Mouse (Mus musculus) E14TG2a.4 (cell line): ENCODE results near the gene Ap3b2.
"Not testable (repeated sequence)": the region's sequence is repeated elsewhere in the genome, so short reads cannot be mapped to it uniquely, and the experiment has no call there.

Experiments
- H3K27me3 ChIP-seq: 2 replicates; pipeline ENCODE4 v1.6.1; 2014; ENCODE audit warnings: low read length, control low read depth; ENCODE audit not compliant: insufficient read depth
- H3K36me3 ChIP-seq: 2 replicates; pipeline ENCODE4 v1.6.1; 2014; ENCODE audit warnings: low read length, control low read depth; ENCODE audit not compliant: insufficient read depth
- H3K4me1 ChIP-seq: replicated peaks from 2 replicates; pipeline ENCODE4 v1.6.1; 2014; ENCODE audit warnings: low read depth, low read length, control low read depth
- H3K4me3 ChIP-seq: replicated peaks from 2 replicates; pipeline ENCODE4 v1.5.1; 2014; ENCODE audit warnings: mild to moderate bottlenecking, low read length
- H3K9me3 ChIP-seq: 2 replicates; pipeline ENCODE4 v1.6.1; 2014; ENCODE audit warnings: low read length, control low read depth
- CTCF ChIP-seq: conservative IDR thresholded peaks from 2 replicates; pipeline ENCODE4 v1.5.1; 2014; ENCODE audit warnings: low read length
- NANOG ChIP-seq: IDR thresholded peaks from 2 replicates; pipeline ENCODE4 v1.6.1; 2014; ENCODE audit warnings: borderline replicate concordance, low read length, mixed read lengths
- POU5F1 ChIP-seq: IDR thresholded peaks from 2 replicates; pipeline ENCODE4 v1.6.1; 2014; ENCODE audit warnings: low read length, borderline replicate concordance

Ap3b2 gene

GRCm38 (mm10) chr7:81492628-81493027 lies 1.1 kb downstream of the Ap3b2 start:
- H3K4me1 ChIP-seq, result peaks cover 81% of the 10 kb centered on the region
- peak overlapping the region; percentile 87; the same call in 1 of the 2 replicates for H3K4me3 ChIP-seq
- no peak for TF ChIP-seq POU5F1
- TF ChIP-seq CTCF, result no peak
- no peak for TF ChIP-seq NANOG
- H3K9me3 ChIP-seq, result no peaks in the 10 kb centered on the region
- peaks cover 32% of the 10 kb centered on the region for H3K27me3 ChIP-seq
- H3K36me3 ChIP-seq, result no peaks in the 10 kb centered on the region

DNA sequence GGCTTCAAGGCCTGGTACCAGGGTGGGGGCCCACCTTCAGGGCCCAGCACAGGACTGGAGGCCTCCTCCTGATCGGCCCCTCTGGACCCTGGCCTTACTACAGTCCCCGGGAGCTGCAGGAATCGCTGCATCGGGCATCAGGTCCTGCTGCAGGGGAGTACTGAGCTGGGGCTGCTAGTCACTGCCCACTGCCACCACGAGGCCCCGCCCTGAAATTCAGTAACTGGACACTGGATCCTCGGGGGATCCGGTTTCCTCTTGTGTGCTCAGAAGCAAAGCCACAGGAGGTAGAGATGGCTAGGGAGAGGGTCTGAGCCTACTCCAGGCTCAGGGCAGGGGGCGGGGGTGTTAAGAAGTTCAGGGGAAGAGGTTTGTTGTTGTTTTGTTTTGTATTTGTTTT lies 4.1 kb downstream of the Ap3b2 start:
- no peak for TF ChIP-seq POU5F1
- no peak for TF ChIP-seq NANOG
- TF ChIP-seq CTCF, result no peak
- Histone ChIP-seq H3K36me3 (no peaks in the 10 kb centered on the region), H3K4me1 (peaks cover 70% of the 10 kb centered on the region), H3K27me3 (peaks cover 17% of the 10 kb centered on the region), H3K9me3 (no peaks in the 10 kb centered on the region), H3K4me3 (peak overlapping the region; percentile 53)

- peaks cover 87% of the 10 kb centered on the region for H3K4me1 ChIP-seq
- no peaks in the 10 kb centered on the region for H3K9me3 ChIP-seq
- H3K27me3 ChIP-seq, result peaks cover 22% of the 10 kb centered on the region
- no peaks in the 10 kb centered on the region; the same call in 1 of the 2 replicates for H3K36me3 ChIP-seq
- no peak overlapping the region for H3K4me3 ChIP-seq
- no peak for TF ChIP-seq CTCF
- peak; percentile 64; the same call in 1 of the 2 replicates for TF ChIP-seq POU5F1
- TF ChIP-seq NANOG, result peak; percentile 96
Measured at GRCm38 (mm10) chr7:81480800-81481199, 12.9 kb downstream of the Ap3b2 start.

DNA sequence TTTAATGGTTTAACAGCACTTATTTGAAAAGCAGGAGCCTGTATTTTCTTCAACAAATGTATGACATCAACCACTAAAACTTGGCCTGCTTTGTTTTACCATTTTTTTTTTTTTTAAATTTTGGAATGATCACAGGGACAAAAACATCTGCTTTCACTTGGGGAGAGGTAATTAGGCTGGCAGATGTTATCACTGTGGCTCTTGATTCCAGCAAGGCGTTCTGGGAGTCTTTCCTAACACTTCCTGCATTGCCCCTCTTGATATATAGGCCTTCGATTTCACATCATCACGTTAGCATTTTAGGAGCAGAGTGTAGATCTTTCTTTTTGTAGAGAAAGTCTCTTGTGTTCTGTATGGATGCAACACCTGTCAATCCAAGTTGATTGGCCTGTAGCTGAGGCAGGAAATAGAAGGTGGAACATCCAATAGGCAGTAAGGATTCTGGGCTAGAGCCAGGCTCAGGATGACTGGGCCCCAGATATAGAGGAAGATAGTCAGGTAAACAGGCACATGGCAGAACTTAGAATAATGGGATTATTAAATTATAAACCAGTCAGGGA lies 14.1 kb downstream of the Ap3b2 start:
- peak overlapping the region; percentile 49; the same call in 1 of the 2 replicates for H3K4me3 ChIP-seq
- peaks cover 78% of the 10 kb centered on the region for H3K4me1 ChIP-seq
- no peak for TF ChIP-seq CTCF
- no peak for TF ChIP-seq POU5F1
- no peak for TF ChIP-seq NANOG
- H3K36me3 ChIP-seq, result no peaks in the 10 kb centered on the region; the same call in 1 of the 2 replicates
- no peaks in the 10 kb centered on the region for H3K9me3 ChIP-seq
- peaks cover 25% of the 10 kb centered on the region for H3K27me3 ChIP-seq

DNA sequence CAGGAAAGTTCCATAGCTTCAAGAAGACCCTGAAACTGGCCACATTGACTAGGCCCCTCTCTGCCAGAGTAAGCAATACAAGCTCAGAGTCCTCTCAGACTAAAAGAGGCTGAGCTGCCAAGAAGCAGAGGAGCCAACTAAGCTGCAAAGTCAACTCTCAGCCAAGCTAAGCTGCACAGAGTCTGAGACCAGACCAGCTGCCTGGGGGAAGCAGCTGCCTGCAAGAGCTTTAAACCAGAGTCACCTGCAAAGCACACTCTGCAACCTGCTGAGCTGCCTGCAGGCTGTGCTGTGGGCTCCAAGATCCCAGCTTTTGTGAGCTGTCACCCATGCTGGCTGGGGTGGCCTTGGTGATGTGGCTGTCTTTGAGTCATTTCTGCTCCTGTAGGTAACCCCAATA lies 15.5 kb downstream of the Ap3b2 start:
- not testable (repeated sequence) for H3K4me3 ChIP-seq, H3K9me3 ChIP-seq, H3K36me3 ChIP-seq
- Histone ChIP-seq H3K27me3 (peaks cover 25% of the 10 kb centered on the region), H3K4me1 (peaks cover 64% of the 10 kb centered on the region)

DNA sequence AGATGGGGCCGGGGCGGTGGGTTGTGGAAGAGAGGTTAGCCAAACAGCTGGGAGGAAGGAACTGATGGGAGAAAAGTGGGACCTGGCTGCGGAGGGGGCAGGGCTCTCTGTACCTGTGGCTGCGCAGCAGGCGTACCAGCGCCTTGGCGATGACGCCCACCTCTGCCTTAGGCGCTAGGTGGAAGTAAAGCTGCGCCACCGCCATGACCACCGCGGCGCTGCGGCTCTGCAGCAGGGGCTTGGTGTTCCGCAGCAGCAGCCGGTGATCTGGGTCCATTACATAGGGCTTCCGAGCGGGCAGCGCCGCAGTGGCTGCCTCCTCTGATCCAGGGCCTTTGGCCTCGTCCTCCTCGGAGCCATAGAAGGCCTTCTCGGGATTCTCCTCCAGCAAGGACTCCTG lies 16.9 kb downstream of the Ap3b2 start:
- H3K27me3 ChIP-seq, result peaks cover 27% of the 10 kb centered on the region
- peaks cover 54% of the 10 kb centered on the region for H3K4me1 ChIP-seq
- H3K9me3 ChIP-seq, result no peaks in the 10 kb centered on the region
- no peaks in the 10 kb centered on the region for H3K36me3 ChIP-seq
- H3K4me3 ChIP-seq, result peak overlapping the region; percentile 68
- TF ChIP-seq CTCF (no peak), NANOG (no peak), POU5F1 (no peak)

DNA sequence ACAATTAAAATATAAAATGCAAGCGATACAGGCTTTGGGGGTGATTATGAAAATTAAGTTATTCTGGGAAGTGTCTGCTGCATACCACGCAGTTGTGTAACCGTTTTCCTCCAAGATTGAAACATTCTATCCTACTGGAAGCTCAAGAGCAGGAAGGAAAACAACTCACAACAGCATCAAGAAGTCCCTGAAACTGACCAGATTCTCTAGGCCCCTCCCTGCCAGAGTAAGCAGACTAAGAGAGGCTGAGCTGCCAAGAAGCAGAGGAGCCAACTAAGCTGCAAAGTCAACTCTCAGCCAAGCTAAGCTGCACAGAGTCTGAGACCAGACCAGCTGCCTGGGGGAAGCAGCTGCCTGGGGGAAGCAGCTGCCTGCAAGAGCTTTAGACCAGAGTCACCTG lies 18.5 kb downstream of the Ap3b2 start:
- Histone ChIP-seq H3K4me3 (no peak overlapping the region), H3K36me3 (no peaks in the 10 kb centered on the region), H3K9me3 (no peaks in the 10 kb centered on the region), H3K4me1 (peaks cover 42% of the 10 kb centered on the region), H3K27me3 (peaks cover 27% of the 10 kb centered on the region)
- no peak for TF ChIP-seq NANOG
- TF ChIP-seq POU5F1, result no peak
- TF ChIP-seq CTCF, result no peak

DNA sequence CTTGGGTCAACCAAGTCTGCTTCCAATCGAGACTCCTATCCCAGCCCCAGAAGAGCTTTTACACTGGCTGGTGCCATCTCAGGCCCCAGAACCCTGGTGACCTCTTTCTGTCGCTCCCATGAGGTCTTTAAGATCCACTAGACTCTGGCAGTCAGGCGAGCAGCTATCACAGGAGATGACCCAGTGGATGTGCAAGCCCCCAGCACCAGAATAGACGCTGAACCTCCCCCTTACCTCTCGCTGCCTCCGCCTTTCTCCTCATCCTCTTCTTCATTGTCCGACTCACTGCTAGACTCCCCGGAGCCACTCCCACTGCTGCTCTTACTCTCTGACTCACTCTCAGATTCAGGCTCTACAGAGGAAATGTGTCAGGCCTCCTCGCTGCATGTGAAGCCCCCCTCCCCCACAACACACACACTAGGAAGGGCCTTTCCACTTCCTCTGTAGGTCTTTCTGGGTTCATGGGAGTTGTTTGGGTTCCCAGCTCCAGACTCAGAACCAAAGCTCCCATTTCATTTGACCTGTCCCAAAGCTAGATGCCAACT lies 28.7 kb downstream of the Ap3b2 start:
- Histone ChIP-seq H3K9me3 (no peaks in the 10 kb centered on the region), H3K27me3 (peaks cover 63% of the 10 kb centered on the region), H3K36me3 (no peaks in the 10 kb centered on the region; the same call in 1 of the 2 replicates), H3K4me3 (no peak overlapping the region), H3K4me1 (0 out of 2 replicates have a peak, but pooled peaks cover 2% of the 10 kb centered on the region)
- TF ChIP-seq CTCF (no peak), NANOG (no peak), POU5F1 (no peak)

GRCm38 (mm10) chr7:81464116-81464515 lies 29.6 kb downstream of the Ap3b2 start:
- H3K4me1 ChIP-seq, result 0 out of 2 replicates have a peak, but pooled peaks cover 2% of the 10 kb centered on the region
- H3K4me3 ChIP-seq, result no peak overlapping the region
- peaks cover 68% of the 10 kb centered on the region for H3K27me3 ChIP-seq
- TF ChIP-seq POU5F1 (no peak), NANOG (no peak), CTCF (no peak)
- H3K36me3 ChIP-seq, result no peaks in the 10 kb centered on the region; the same call in 1 of the 2 replicates
- no peaks in the 10 kb centered on the region for H3K9me3 ChIP-seq
